Mouse (Mus musculus) heart, embryonic 13.5 days (tissue): ENCODE results near the gene Rasd1. TPM values are rescaled to one million over a fixed set of nuclear protein-coding genes. Genes with fewer than 3 reads are reported as not detected.
A peak's percentile ranks its signal among the peaks of the same experiment; 100 is the strongest.
"Not testable (repeated sequence)": the region's sequence is repeated elsewhere in the genome, so short reads cannot be mapped to it uniquely, and the experiment has no call there.

Experiments
- ATAC-seq: fragments of 200-750 bp; cut with Nextera tagmentation; 2 replicates; pipeline ENCODE4 v1.8.0; 2017; ENCODE audit warnings: moderate TSS enrichment; ENCODE audit not compliant: insufficient number of reproducible peaks, low FRiP score, low TSS enrichment; ENCODE audit errors: extremely low read depth
- H3K27ac ChIP-seq: fragments of 300-500 bp; sonication (generic); replicated peaks from 2 replicates; pipeline ENCODE4 v1.5.1; 2015; ENCODE audit warnings: moderate library complexity, mild to moderate bottlenecking, inconsistent platforms
- H3K27me3 ChIP-seq: fragments of 300-500 bp; sonication (generic); replicated peaks from 2 replicates; pipeline ENCODE4 v1.6.1; 2015; ENCODE audit warnings: mild to moderate bottlenecking, inconsistent platforms
- H3K36me3 ChIP-seq: fragments of 300-500 bp; sonication (generic); 2 replicates; pipeline ENCODE4 v1.6.1; 2015; ENCODE audit warnings: mild to moderate bottlenecking, inconsistent platforms
- H3K4me1 ChIP-seq: fragments of 300-500 bp; sonication (generic); 2 replicates; pipeline ENCODE4 v1.6.1; 2015; ENCODE audit warnings: inconsistent platforms
- H3K4me2 ChIP-seq: fragments of 300-500 bp; sonication (generic); 2 replicates; pipeline ENCODE4 v1.6.1; 2015; ENCODE audit warnings: inconsistent platforms, mild to moderate bottlenecking, moderate library complexity
- H3K4me3 ChIP-seq: fragments of 300-500 bp; sonication (generic); 2 replicates; pipeline ENCODE4 v1.5.1; 2015; ENCODE audit warnings: moderate library complexity, mild to moderate bottlenecking, inconsistent platforms
- H3K9ac ChIP-seq: fragments of 300-500 bp; sonication (generic); 2 replicates; pipeline ENCODE4 v1.6.1; 2015; ENCODE audit warnings: inconsistent platforms, mild to moderate bottlenecking, moderate library complexity
- H3K9me3 ChIP-seq: fragments of 300-500 bp; sonication (generic); 2 replicates; pipeline ENCODE4 v1.6.1; 2016; ENCODE audit warnings: inconsistent platforms
- WGBS: fragments of 180-500 bp; shearing (Covaris S2); methylation state at CpG from one replicate; pipeline ENCODE4 v1.1.7; 2015; ENCODE audit warnings: mixed read lengths; 5-methylcytosine and 5-hydroxymethylcytosine counted together
- polyA plus RNA-seq: library from polyadenylated mRNA; unstranded; fragments of >200 nt; fragmentation: Nextera tagmentation; extraction: Ambion mirVana; gene quantifications from 2 replicates; pipeline ENCODE4 v1.2.1, GENCODE M21; 2015

Gene Rasd1
- polyA plus RNA-seq, 1 experiment from 2014 or later, result 8.3 TPM

DNA sequence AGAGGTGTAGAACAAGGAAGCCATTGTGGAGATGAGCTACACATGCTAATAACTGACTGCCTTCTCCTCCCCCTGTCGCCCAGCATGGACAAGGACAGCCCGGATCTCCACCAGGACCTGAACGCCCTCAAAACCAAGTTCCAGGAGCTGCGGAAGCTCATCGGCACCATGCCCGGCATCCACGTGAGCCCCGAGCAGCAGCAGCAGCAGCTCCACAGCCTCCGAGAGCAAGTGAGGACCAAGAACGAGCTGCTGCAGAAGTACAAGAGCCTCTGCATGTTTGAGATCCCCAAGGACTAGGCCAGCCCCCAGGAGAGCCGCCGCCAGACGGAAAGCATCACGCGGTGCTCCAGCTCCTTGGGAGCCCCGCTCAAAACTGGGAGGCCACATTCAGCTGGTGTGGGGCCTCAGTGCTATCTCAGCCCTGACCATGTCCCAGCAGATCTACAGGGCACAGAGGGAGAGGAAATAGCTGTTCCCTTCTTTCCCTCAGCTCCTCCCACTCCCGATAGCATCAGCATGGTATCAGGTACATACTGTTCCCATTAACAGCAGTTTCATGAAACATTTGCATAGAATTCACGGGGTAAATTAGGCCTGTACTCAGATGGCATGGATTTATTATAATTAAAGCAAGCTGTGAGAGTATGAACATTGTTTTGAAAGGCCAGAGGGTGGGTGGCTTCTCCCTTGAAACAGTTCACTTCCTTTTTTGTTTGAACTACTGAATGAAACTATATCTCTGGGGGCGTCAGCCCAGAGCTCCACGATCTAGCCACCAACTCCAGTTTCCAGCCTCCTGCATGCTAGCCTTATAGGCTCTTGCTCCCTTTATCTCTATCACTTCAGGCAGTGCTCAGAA lies 4.0 kb downstream of the Rasd1 start:
- peak overlapping the region; percentile 60 for H3K9ac ChIP-seq
- H3K9me3 ChIP-seq, result no peaks in the 10 kb centered on the region
- peaks cover 13% of the 10 kb centered on the region; the same call in 1 of the 2 replicates for H3K27me3 ChIP-seq
- peaks cover 37% of the 10 kb centered on the region for H3K36me3 ChIP-seq
- peak overlapping the region; percentile 26 for H3K4me2 ChIP-seq
- H3K4me1 ChIP-seq, result peaks cover 65% of the 10 kb centered on the region
- 49% methylated on average over 20 of the region's 20 CpGs for WGBS
- no peak overlapping the region for H3K4me3 ChIP-seq
- ATAC-seq, result no peak
- peak overlapping the region; percentile 87 for H3K27ac ChIP-seq

DNA sequence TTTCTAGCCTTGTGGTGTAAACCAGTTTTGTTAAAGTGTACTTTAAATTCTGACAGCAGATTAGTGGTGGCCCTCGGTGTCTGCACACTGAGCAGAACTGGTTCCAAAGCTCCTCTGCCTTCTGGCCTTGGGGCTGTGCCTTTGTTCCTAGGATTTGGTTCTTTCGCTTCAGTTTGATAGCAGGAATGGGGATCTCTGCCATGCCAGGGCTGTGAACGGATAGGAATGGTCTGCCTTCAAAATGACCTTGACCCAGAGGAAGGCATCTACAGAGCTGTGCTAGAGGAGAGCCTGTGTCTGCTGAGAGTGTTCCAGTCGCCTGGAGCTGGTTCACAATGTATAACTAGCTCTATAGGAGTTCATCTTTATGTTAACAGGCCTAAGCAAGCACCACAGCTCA lies 5.3 kb downstream of the Rasd1 start:
- H3K27ac ChIP-seq, result peak overlapping the region; percentile 87
- no peak overlapping the region for H3K4me2 ChIP-seq
- peaks cover 44% of the 10 kb centered on the region for H3K36me3 ChIP-seq
- no peak for ATAC-seq
- H3K27me3 ChIP-seq, result peaks cover 13% of the 10 kb centered on the region; the same call in 1 of the 2 replicates
- no peak overlapping the region for H3K4me3 ChIP-seq
- H3K9me3 ChIP-seq, result no peaks in the 10 kb centered on the region
- peak overlapping the region; percentile 17 for H3K9ac ChIP-seq
- WGBS, result 43% methylated on average over 4 of the region's 4 CpGs
- peaks cover 61% of the 10 kb centered on the region for H3K4me1 ChIP-seq

DNA sequence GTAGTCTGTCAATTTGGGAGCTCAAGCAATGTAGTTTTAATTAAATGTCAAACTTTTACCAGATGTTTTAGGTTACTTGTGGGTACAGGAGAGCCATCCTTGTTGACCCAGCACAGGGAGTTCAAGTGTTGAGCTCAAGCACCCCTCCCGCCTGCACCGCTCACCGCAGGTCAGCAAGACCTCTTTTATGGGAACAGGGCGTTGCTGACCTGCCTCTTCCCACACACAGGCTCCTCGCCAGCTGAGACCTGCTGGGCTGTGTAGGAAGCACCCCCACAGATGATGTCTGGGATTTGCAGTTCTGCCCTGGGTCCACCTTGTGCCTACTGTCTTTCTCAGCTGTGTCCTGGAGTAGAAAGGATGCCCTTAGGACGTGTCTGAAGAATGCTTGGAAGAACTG lies 8.0 kb downstream of the Rasd1 start:
- WGBS, result 77% methylated on average over 6 of the region's 6 CpGs
- Histone ChIP-seq H3K27ac (no peak overlapping the region), H3K4me3 (no peak overlapping the region), H3K4me2 (no peak overlapping the region), H3K27me3 (no peaks in the 10 kb centered on the region), H3K9ac (no peak overlapping the region), H3K4me1 (peaks cover 47% of the 10 kb centered on the region), H3K9me3 (no peaks in the 10 kb centered on the region), H3K36me3 (peaks cover 33% of the 10 kb centered on the region)
- no peak for ATAC-seq

DNA sequence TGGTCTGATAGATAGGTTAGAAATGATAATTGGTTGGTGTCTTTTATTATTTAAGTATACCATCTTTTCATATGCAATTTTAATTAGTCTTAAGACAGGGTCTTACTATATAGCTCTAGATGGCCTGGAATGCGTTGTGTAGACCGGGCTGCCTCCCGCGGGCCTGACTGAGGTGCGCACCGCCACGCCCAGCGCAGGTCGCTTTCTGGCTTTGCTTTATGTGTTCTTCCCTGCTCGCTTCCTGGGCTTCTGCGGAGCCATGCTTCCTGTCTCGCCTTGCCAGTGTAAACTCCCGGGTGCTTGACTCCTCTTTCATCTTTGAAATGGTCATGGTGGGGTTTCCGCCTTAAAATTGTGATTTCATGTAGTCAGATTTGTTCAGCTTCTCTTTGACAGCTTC lies 11.9 kb downstream of the Rasd1 start:
- no peak overlapping the region for H3K4me2 ChIP-seq
- H3K27me3 ChIP-seq, result no peaks in the 10 kb centered on the region
- peaks cover 38% of the 10 kb centered on the region for H3K4me1 ChIP-seq
- H3K9ac ChIP-seq, result no peak overlapping the region
- no peak overlapping the region for H3K4me3 ChIP-seq
- peaks cover 26% of the 10 kb centered on the region for H3K36me3 ChIP-seq
- no peak for ATAC-seq
- H3K27ac ChIP-seq, result no peak overlapping the region
- 81% methylated on average over 14 of the region's 14 CpGs for WGBS
- H3K9me3 ChIP-seq, result no peaks in the 10 kb centered on the region

DNA sequence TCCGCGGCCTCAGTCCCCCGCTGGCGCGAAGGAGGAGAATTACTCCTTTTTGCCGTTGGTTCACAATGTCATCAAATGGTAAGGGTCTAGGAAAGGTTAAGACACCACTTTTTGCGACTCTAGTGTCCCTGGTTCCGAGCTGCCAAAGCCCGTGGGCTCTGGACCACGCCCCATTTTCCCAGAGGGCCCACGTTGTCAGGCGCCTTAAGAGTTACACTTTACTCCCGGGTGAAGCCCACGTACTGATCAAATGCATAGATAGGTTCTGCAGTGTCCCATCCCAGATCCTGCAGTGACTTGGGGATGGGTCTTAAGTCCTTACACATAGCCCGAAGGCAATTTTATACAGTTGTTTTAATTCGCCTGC lies 16.4 kb downstream of the Rasd1 start:
- Histone ChIP-seq H3K27ac (peak overlapping the region; percentile 83), H3K27me3 (no peaks in the 10 kb centered on the region; the same call in 1 of the 2 replicates), H3K4me2 (peak overlapping the region; percentile 90), H3K4me1 (peaks cover 43% of the 10 kb centered on the region), H3K4me3 (peak overlapping the region; percentile 80), H3K9me3 (no peaks in the 10 kb centered on the region), H3K9ac (peak overlapping the region; percentile 98), H3K36me3 (peaks cover 6% of the 10 kb centered on the region; the same call in 1 of the 2 replicates)
- 0 out of 2 replicates have a peak, but pooled peaks have one; percentile 22 for ATAC-seq
- WGBS, result 2% methylated on average over 16 of the region's 16 CpGs

DNA sequence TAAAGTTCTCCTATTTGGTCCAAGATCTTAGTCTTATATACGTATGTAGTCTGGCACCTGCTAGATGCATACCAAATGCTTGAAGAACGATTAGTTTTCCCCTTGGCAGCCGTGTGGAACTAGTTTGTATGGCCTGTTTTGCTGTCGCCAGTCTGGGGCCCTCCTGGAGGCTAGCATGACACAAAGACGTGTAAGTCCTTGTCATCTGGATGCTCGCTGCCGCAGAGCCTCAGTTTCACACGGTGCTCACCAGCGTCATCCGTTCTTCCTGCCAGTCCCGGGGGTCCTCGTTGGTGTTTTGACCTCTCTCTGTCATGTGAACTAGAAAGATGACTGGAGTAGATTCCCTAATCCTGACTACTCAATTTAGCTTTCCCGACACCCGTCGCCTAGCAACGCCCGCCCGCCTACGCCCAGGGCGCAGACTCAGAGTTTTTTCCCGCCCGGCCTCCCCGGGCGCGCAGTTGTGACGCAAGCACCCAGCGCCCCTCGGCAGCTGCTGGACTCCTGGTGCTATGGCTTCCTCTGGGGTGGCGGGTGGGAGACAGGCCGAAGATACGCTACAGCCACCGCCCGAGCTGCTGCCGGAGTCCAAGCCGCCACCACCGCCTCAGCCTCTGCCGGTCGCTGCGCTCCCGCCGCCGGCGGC lies 16.9 kb downstream of the Rasd1 start, which contains the start of gene Med9:
Med9 (plus strand) TSS at position 455 of the 649 bp plus-strand sequence.
- Histone ChIP-seq H3K4me1 (peaks cover 42% of the 10 kb centered on the region), H3K9ac (peak within 1 kb of the TSS; percentile 98), H3K9me3 (no peaks in the 10 kb centered on the region), H3K4me3 (peak within 1 kb of the TSS; percentile 80), H3K4me2 (peak within 1 kb of the TSS; percentile 90), H3K27ac (peak within 1 kb of the TSS; percentile 83), H3K36me3 (peaks cover 6% of the 10 kb centered on the region; the same call in 1 of the 2 replicates), H3K27me3 (no peaks in the 10 kb centered on the region; the same call in 1 of the 2 replicates)
- ATAC-seq, result peak; percentile 55
- 2% methylated on average over 43 of the region's 43 CpGs for WGBS

DNA sequence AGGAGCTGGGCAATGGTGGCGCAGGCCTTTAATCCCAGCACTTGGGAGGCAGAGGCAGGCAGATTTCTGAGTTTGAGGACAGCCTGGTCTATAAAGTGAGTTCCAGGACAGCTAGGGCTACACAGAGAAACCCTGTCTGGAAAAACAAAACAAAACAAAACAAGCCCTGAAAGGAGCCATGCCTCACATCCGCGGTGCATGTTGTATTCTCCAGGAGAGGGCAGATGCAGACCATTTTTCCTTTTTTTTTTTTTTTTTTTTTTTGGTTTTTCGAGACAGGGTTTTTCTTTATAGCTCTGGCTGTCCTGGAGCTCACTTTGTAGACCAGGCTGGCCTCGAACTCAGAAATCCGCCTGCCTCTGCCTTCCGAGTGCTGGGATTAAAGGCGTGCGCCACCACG lies 19.9 kb downstream of the Rasd1 start:
- not testable (repeated sequence) for H3K36me3 ChIP-seq, H3K4me3 ChIP-seq, ATAC-seq, H3K9me3 ChIP-seq, H3K27ac ChIP-seq, H3K4me2 ChIP-seq, H3K27me3 ChIP-seq, H3K9ac ChIP-seq
- peaks cover 26% of the 10 kb centered on the region for H3K4me1 ChIP-seq
- WGBS, result 82% methylated on average over 10 of the region's 10 CpGs

DNA sequence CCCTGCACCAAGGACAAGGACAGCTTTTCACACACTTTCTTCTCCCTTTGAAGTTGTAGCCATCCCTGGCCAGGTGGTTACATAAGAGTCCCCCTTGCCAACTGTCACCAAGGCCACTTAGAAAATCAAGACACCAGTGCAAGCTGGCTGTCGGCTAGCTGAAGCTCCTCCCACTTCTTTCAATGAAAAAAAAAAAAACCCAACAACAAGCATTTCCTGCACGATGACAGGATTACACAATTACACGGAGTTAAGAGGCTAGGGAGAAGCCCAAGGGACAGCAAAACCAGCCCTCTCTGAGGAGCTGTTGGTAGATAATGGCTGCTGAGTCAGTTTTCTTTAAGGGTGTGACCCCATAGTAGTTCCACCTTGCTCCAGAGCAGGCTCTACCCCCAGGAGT lies 23.4 kb downstream of the Rasd1 start:
- Histone ChIP-seq H3K36me3 (no peaks in the 10 kb centered on the region), H3K4me2 (no peak overlapping the region), H3K9ac (no peak overlapping the region), H3K4me1 (peaks cover 7% of the 10 kb centered on the region), H3K4me3 (no peak overlapping the region), H3K9me3 (no peaks in the 10 kb centered on the region), H3K27ac (no peak overlapping the region), H3K27me3 (no peaks in the 10 kb centered on the region; the same call in 1 of the 2 replicates)
- WGBS, result 12% methylated on average over 3 of the region's 3 CpGs
- ATAC-seq, result no peak

DNA sequence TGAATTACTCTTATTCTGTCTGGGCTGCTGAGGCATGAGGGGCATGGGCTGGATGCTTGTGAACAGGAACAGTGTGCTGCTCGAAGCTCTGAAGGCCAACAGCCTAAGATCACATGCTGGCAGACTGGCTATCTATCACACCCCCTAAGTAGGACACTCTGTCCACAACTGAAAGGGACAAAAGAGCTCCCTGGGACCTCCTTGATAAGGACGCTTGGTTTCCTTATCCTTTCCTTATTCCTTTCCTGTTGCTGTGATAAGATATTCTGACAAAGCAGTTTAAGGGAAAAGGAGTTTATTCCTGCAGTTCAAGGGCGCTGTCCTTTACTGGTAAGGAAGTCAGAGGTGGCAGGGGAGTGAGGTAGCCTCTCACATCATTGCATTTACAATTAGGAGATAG lies 24.1 kb downstream of the Rasd1 start:
- no peak for ATAC-seq
- no peak overlapping the region for H3K27ac ChIP-seq
- H3K4me3 ChIP-seq, result no peak overlapping the region
- WGBS, result 30% methylated on average over 3 of the region's 3 CpGs
- no peaks in the 10 kb centered on the region for H3K9me3 ChIP-seq
- no peaks in the 10 kb centered on the region; the same call in 1 of the 2 replicates for H3K27me3 ChIP-seq
- no peaks in the 10 kb centered on the region for H3K36me3 ChIP-seq
- H3K4me1 ChIP-seq, result peaks cover 7% of the 10 kb centered on the region
- H3K4me2 ChIP-seq, result no peak overlapping the region
- H3K9ac ChIP-seq, result no peak overlapping the region

DNA sequence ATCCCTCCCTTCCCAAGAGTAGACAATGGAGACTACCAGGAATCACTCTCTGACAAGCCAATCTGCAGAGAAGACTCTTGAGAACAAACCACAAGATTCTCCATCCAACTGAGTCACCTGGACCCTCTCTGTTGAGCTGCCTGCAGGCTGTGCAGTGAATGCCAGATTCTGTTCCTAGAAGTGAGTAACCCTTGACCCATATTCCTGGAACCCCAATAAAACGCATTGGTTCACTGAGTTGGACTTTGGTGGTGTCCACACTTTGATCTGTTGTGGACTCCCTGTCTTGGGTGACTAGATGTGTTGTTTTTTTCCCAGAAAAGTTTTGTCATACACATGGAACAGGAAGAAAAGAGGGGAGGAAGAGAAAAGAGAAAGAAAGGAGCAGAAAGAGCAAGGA lies 24.9 kb downstream of the Rasd1 start:
- Histone ChIP-seq H3K4me2 (no peak overlapping the region), H3K9ac (no peak overlapping the region), H3K27me3 (no peaks in the 10 kb centered on the region; the same call in 1 of the 2 replicates), H3K36me3 (no peaks in the 10 kb centered on the region), H3K4me3 (no peak overlapping the region), H3K27ac (no peak overlapping the region), H3K9me3 (no peaks in the 10 kb centered on the region), H3K4me1 (peaks cover 7% of the 10 kb centered on the region)
- no peak for ATAC-seq
- WGBS, result 69% methylated on average over 1 of the region's 1 CpGs

DNA sequence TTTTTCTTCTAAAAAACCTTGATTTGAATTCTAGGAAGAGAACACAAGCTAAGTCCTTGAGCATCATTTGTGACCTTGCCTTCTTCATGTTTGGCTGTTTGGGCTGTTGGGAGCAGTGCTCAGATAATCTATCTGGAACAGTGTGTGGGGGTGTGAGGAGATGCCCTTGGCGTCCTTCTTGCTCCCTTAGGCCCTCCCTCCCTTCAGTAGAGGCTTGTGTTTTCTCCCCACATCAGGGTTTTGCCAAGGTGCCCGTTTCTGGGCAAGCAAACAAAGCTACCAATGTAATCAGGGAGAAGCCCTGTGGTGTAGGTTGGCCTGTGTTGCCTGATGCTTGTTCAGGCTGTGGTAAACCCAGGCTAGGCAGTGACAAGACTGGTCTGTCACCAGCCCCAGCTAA lies 27.1 kb downstream of the Rasd1 start:
- H3K4me2 ChIP-seq, result no peak overlapping the region
- peaks cover 19% of the 10 kb centered on the region for H3K4me1 ChIP-seq
- H3K36me3 ChIP-seq, result no peaks in the 10 kb centered on the region
- H3K27ac ChIP-seq, result no peak overlapping the region
- no peak for ATAC-seq
- H3K4me3 ChIP-seq, result no peak overlapping the region
- no peaks in the 10 kb centered on the region for H3K27me3 ChIP-seq
- no peak overlapping the region for H3K9ac ChIP-seq
- 21% methylated on average over 2 of the region's 2 CpGs for WGBS
- H3K9me3 ChIP-seq, result no peaks in the 10 kb centered on the region
